Mouse (Mus musculus) lung, postnatal 0 days (tissue): ENCODE measurements around the gene Anks1.

ENCODE experiments used
- CTCF ChIP-seq: IDR thresholded peaks from 2 replicates; pipeline ENCODE4 v1.5.1; 2016; ENCODE audit warnings: antibody characterized with exemption, mild to moderate bottlenecking
- EP300 ChIP-seq: IDR thresholded peaks from 2 replicates; pipeline ENCODE4 v1.6.1; 2016; ENCODE audit warnings: antibody characterized with exemption, mild to moderate bottlenecking, control low read depth

- no peak for TF ChIP-seq CTCF
- no peak for TF ChIP-seq EP300
These were observed 192.3 kb downstream of the Anks1 start for GRCm38 (mm10) chr17:28101284-28101887.
